Mouse (Mus musculus): Measurements from ENCODE around the gene A630076J17Rik.

The A630076J17Rik gene

GRCm38 (mm10) chr3:107233351-107233813 is 3.0 kb downstream of the A630076J17Rik start:
- peak; percentile 86 for DNase-seq

DNA sequence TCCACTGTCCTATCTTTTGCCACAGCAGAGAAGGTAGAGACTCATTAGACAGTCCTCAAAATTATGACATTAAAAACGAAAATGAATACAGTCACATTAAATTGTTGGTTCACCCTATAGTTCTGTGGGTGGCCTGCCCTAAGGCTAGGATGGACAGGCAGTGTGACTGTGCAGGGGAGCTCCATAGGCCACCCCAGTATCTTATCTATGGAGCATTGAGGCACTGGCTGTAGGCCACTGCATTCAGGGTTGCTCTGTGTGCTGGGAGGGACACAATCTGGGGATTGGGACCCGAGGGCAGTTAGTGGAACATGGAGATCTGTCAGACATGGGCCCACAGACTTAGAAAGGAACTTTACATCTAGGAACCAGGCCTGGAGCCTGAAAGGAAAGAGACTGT is 3.5 kb downstream of the A630076J17Rik start:
- DNase-seq: no peak

GRCm38 (mm10) chr3:107238051-107238450 is 7.6 kb downstream of the A630076J17Rik start:
- no peak for DNase-seq

DNA sequence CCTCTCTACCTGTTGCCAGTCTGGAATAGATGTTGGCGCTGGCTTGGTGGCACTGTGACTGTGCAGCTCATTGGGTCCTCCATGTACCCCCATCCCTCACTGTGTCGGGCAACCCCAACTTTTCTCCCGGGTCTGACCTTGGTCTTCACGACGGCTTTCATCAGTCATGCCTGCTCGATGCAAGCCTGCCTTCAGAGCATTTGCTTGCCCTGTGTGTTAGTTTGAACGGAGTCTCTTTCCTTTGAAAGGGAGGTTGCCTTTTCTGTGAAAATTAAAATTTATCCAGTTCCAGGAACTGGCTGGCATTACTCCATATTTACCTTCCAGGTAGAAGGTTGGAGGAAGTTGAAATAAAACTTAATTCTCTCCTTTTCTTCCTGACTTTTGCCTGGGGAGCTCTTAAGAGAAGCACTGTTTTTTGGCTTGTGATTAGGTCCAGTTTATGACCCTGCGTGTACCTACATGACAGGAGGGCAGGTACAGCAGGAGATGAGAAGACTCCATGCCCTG is 8.1 kb downstream of the A630076J17Rik start:
- no peak for DNase-seq

GRCm38 (mm10) chr3:107239607-107240006 is 9.2 kb downstream of the A630076J17Rik start, which contains the start of gene Prok1:
Gene Prok1 (minus strand): TSS chr3:107239707.
- no peak for DNase-seq

GRCm38 (mm10) chr3:107241389-107242094 is 11.1 kb downstream of the A630076J17Rik start:
- no peak for DNase-seq

DNA sequence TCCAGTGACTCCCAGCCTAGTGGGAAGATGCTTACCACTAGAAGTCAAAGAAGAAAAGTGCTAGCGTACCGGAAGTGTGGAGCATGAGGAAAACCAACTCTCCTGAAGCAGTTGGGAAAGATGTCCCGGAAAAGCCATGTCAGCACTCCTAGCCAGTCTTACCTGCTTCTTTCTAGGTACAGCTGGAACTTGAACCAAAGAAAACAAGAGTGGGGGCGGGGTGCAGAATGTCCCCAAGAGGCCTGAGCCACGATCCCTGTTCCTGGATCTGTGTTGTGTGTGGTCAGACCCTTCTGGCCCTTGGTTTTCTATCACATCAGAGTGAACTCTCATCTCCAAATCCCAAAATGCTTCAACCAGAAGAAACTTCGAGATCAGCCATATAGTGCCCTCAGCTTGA is 16.5 kb downstream of the A630076J17Rik start:
- DNase-seq: no peak

DNA sequence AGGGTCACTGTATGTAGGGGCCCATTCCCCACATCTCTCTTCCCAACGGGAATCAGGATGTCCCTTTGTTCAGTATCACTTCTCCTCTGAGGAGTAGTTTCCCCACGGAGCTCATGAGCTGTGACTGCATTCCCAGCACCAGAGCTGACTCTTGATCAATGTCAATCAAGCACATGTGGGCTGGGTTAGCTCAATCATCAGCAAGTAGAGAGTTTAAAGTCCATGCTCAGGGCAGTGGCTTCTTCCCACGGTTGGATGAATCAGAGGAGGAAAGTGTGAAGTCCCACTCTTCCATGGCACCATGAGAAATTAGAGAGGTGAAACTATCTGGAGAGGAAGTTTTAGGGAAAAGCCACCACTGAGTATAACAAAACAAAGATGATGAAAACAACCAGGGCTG is 18.6 kb downstream of the A630076J17Rik start:
- DNase-seq: no peak

- peak; percentile 22 for DNase-seq
Measured at GRCm38 (mm10) chr3:107250320-107250719, 19.9 kb downstream of the A630076J17Rik start.

GRCm38 (mm10) chr3:107252035-107252434 is 21.6 kb downstream of the A630076J17Rik start:
- DNase-seq: peak; percentile 54

- no peak for DNase-seq
Measured at GRCm38 (mm10) chr3:107253925-107254324, 23.5 kb downstream of the A630076J17Rik start.

DNA sequence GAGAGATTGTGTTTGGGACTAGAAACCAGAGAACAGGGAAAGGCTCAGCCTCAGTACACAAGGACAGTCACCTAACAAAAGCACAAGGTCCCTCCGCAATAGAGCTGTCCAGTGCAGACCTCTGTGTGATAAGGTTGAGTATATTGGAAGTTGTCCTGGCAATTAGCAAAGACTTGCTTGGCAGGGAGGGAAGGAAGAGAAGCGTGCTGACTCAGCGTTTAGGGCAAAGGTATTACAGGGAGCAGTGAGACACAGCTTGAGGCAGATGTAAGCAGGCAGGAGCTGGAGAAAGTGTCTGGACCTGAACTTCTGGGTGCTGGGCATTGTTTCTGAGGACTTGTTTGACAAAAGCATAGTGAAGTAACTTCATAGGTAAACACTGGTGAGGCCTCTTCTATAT is 25.6 kb downstream of the A630076J17Rik start:
- DNase-seq: no peak

GRCm38 (mm10) chr3:107256724-107257123 is 26.3 kb downstream of the A630076J17Rik start:
- no peak for DNase-seq

- DNase-seq: no peak
Measured at GRCm38 (mm10) chr3:107257924-107258323, 27.5 kb downstream of the A630076J17Rik start.

DNA sequence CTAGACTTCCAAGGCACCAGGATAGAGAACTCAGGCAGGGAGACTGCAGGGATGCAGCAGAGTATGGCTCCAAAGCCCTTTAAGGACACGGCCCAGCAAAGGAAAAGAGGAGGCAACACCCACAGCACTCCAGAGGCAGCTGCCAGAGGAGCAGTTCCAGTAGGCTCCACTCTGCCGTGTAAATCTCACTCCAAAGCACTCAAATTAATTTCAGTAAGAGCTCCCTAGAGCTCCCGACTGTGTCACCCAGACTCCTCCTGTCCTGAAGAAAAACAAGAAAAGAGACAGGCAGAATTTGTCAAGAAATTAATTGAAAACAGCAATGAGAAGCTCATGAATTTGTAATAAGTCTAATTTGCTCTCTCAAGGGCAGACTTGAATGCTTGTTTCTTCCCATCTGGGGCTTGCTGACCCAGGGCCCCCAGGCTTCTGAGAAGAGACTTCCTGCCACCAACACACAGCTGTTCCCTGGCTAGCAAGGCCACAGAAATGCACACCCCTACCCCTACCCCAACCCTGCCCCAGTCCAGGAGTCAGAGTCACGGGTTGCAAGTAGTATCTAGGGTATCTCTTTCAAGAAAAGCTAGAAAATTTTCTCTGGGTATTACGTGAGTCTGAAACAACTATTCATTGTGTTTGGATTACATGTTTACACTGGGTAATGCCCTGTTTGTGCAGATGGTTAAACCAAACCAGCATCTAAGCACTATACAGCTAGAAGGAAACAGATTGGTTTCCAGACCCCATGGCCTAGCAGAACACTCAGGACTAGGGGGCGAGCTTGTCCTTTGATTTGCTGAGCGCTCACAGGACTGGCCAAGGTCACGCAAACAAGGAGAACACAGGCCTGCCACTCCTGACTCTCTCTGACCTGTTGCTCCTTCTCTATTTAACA is 30.8 kb downstream of the A630076J17Rik start:
- DNase-seq: no peak

- DNase-seq: peak; percentile 49
Measured at GRCm38 (mm10) chr3:107261851-107262165, 31.4 kb downstream of the A630076J17Rik start.

DNA sequence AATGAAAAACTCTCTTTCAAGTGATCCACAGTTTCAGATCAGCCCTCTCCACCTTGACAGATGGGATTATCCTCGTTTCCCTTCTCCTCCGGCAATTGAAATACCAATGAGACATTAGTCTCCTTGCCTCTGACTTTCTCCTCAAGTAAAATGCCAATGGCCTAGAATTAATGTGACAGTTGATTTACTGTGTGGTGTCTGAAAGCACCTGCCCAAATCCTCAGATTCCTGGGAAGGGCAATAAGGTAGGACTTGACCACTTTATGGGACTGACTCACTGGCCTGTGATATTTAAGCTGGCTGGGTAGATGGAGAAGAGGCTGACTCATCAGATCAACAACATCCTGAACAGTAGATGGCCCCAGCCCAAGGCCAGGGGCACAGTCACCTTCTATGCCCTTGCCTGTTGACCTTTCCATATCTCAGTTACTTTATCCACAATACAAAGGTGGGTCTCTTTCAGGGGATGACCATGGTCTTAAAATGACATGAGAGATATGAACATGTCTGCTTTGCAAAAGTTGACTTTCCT is 36.5 kb downstream of the A630076J17Rik start:
- DNase-seq: no peak

DNA sequence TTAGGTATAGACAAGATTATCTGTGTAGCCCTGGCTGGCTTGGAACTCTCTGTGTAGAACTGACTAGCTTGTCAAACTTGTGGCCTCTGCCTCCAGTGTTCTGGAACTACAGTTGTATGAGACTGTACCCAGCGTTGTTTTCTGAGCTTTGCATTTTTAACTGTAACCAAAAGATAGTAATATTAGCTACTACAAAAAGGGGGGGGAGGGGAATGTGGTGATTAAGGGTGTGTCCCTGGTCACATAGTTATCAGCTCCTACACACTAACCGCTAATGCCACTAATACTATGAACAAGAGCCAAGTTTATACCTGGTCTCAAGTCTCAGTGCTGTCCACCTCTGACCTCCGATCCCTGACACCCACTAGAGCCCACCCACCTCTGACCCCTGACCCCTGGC is 42.0 kb downstream of the A630076J17Rik start:
- DNase-seq: no peak

- DNase-seq: peak; percentile 75
Measured at GRCm38 (mm10) chr3:107273820-107274219, 43.4 kb downstream of the A630076J17Rik start.

- no peak for DNase-seq
Measured at GRCm38 (mm10) chr3:107275351-107275750, 44.9 kb downstream of the A630076J17Rik start.

DNA sequence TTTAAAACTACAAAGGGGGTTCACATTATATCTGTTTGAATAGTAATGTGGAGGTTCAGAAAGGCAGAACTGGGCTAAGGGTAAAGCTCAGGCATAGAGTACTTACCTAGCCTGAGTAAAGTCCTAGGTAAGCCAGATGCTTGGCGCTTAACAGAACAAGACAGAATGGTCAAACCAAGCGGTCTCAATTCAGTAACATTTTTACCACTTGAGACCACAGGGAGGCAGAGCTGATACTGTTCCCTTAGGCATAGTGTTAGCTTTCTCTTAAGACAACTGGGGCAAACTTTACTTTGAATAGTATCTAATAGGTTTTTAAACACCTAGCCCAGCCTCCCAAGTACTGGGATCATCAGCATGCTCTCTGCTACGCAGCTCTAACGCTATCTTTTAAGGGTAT is 45.6 kb downstream of the A630076J17Rik start:
- no peak for DNase-seq

- DNase-seq: no peak
Measured at GRCm38 (mm10) chr3:107276626-107277025, 46.2 kb downstream of the A630076J17Rik start.

DNA sequence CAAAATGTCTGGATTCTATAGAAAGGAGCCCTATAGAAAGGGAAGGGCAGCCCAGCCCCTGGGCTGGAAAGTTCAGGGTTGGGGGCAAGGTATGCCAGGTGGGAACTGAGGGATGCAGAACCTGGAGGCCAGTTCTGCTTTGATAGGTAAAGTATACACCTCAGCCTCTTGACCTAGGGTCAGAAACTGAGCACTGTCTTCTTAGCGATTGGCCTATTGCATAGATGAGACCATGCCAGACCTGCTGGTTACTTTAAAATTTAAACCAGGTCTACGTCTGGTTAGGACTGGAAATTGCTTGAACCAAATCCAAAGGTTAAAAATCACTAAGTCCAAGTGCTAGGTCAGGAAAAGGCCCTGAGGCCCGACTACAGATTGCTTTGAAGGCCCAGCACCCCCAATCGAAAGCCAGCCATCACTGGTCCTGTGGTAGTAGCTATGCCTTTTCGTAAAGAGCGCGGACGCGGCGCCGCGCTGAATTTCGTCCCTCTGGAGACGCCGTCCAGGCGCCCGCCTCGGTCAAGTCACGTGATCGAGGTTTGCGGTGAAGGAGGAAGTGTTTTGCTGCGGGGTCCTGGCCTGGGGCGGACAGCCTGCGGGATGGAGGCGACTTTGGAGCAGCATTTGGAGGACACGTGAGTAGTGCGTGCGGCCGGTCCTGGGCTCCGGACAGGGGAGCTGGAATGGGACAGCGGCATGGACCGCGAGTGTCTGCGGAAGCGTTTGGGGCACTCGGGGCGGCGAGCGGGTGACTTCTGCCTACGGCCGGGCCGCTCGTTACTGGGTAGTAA is 48.3 kb downstream of the A630076J17Rik start, which contains the start of gene Lamtor5:
TSS of gene Lamtor5 (plus strand) at position 380 of the 791 bp plus-strand sequence.
- peak; percentile 93 for DNase-seq

All from lung, postnatal 10 days (tissue).